Mouse (Mus musculus) gastrocnemius, adult 2 months (tissue): ENCODE measurements around the gene Surf1. TPM values are rescaled to one million over a fixed set of nuclear protein-coding genes. Genes with fewer than 3 reads are reported as not detected.
"Not testable (repeated sequence)": the region's sequence is repeated elsewhere in the genome, so short reads cannot be mapped to it uniquely, and the experiment has no call there.

ENCODE experiments used
- DNase-seq: peaks from one replicate; pipeline ENCODE4 v3.0.0; 2022
- H3K27ac ChIP-seq: fragments of 200-600 bp; 2 replicates; pipeline ENCODE4 v1.8.1; 2022; ENCODE audit warnings: mild to moderate bottlenecking
- H3K4me3 ChIP-seq: fragments of 200-600 bp; 2 replicates; pipeline ENCODE4 v1.8.1; 2022; ENCODE audit warnings: mild to moderate bottlenecking, moderate library complexity
- CTCF ChIP-seq: fragments of 200-600 bp; IDR thresholded peaks from 2 replicates; pipeline ENCODE4 v1.8.1; 2022; ENCODE audit warnings: antibody characterized with exemption, mild to moderate bottlenecking, moderate library complexity
- intact Hi-C: fragments of 180-260 bp; cut with DNase I; formaldehyde crosslinking; loops from one replicate; pipeline ENCODE4 v1.15.1; 2025
- total RNA-seq, 2 experiments: library from RNA; stranded (reverse); gene quantifications; 2 replicates each; pipeline ENCODE4 v1.2.3; 2021

The Surf1 gene
- total RNA-seq, 2 experiments from 2014 or later: 41.1 to 41.6 TPM

GRCm38 (mm10) chr2:26902467-26903220 is 13.7 kb downstream of the Surf1 start, which contains the start of gene Surf6:
Gene Surf6 (minus strand): TSS chr2:26902879.
- Histone ChIP-seq H3K4me3 (peak within 1 kb of the TSS; percentile 78), H3K27ac (peak within 1 kb of the TSS; percentile 90)
- TF ChIP-seq CTCF: no peak
- intact Hi-C loops: loop anchor here (5.0 kb wide), 1 partner anchor 455 kb away; the partner anchor contains the start of gene Sec16a
- DNase-seq: peak; percentile 96

GRCm38 (mm10) chr2:26901834-26902400 is 14.4 kb downstream of the Surf1 start:
- Histone ChIP-seq H3K27ac (peak overlapping the region; percentile 90), H3K4me3 (peak overlapping the region; percentile 78)
- intact Hi-C loops: loop anchor here (5.0 kb wide), 1 partner anchor 455 kb away; the partner anchor contains the start of gene Sec16a
- DNase-seq: no peak
- TF ChIP-seq CTCF: no peak

DNA sequence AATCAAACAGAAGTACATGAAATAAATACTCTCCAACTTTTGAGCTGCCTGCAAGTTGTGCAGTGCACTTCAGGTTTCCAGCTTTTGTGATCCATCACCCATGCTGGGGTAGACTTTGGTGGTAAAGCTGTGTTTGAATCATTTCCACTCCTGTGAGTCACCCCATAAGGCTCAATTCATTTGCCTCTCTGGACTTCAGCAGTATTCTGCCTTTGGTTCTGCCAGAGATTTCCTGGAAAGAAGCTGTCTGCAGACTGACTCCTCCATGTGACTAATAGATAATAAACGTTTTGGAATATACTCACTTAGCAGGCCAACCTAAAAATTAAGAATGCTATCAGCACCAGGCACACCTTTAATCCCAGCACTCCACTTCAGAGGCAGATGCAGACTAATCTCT is 15.6 kb downstream of the Surf1 start:
- Histone ChIP-seq H3K27ac (no peak overlapping the region), H3K4me3 (no peak overlapping the region)

DNA sequence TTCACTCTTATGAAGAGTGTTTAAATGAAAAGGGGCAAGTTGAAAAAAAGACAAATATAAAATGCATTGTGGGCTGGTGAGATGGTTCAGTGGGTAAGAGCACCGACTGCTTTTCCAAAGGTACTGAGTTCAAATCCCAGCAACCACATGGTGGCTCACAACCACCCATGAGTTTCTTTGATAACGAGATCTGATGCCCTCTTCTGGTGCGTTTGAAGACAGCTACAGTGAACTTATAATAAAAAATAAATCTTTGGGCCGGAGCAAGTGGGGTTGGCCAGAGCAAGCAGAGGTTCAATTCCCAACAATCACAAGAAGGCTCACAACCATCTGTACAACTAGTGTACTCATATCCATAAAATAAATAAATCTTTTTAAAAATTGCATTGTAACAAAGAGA is 20.4 kb downstream of the Surf1 start:
- intact Hi-C loops: no loop called here
- DNase-seq: no peak
- no peak overlapping the region for H3K27ac ChIP-seq
- H3K4me3 ChIP-seq: no peak overlapping the region
- TF ChIP-seq CTCF: no peak

More for the DNA sequence above, 15.6 kb downstream of the Surf1 start:
- intact Hi-C loops: loop anchor here (5.0 kb wide), 1 partner anchor 453 kb away; the partner anchor contains the start of gene Sec16a
- DNase-seq: no peak
- TF ChIP-seq CTCF: no peak

DNA sequence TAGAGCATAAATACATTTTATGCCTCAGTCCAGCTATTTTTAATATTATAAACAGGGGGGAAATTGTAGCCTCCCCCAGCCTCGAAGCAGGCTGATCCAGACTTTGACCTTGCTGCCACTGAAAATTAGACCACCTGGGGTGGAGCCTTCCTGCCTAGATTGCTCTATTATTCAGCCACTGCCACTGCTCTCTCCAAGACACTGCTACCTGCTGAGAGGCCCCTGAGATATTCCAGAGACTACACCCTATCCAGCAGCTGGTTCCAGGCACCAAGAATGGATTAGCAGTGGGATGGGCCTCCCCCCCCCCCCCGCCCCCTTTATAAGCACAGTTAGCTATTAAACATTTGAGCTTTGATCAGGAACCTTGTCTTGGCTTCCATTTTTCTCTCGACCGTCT is 30.2 kb downstream of the Surf1 start:
- DNase-seq, H3K27ac ChIP-seq, intact Hi-C loops, H3K4me3 ChIP-seq: not testable (repeated sequence)

GRCm38 (mm10) chr2:26885541-26885940 is 30.8 kb downstream of the Surf1 start:
- intact Hi-C loops, H3K27ac ChIP-seq, DNase-seq, H3K4me3 ChIP-seq: not testable (repeated sequence)

GRCm38 (mm10) chr2:26878571-26878970 is 37.8 kb downstream of the Surf1 start:
- intact Hi-C loops: no loop called here
- no peak for DNase-seq
- no peak overlapping the region for H3K27ac ChIP-seq
- TF ChIP-seq CTCF: no peak
- H3K4me3 ChIP-seq: no peak overlapping the region

GRCm38 (mm10) chr2:26870666-26871065 is 45.7 kb downstream of the Surf1 start:
- no peak for TF ChIP-seq CTCF
- DNase-seq: no peak
- intact Hi-C loops: no loop called here
- H3K4me3 ChIP-seq: no peak overlapping the region
- H3K27ac ChIP-seq: no peak overlapping the region

DNA sequence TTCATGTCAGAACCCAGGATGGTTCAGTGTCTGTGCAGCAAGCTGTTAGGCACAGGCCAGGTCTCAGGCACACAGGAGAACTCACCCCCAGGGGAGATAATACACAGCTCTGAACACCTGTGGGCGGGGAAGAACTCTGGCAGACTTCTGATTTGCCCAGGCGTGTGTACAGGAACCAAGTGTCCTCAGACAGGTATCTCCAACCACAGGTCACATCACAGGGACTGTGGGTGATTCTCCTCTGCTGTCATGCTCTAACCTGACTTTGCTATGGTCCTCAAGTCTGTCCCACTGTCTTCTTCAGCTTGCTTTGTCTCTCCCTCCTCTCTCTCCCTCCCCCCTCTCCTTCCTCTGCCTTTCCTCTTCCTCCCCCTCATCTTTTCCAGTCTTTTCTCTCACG is 51.5 kb downstream of the Surf1 start, which contains the start of gene Abo:
Gene Abo (minus strand): TSS at position 101 of the 400 bp plus-strand sequence.
- Histone ChIP-seq H3K27ac (no peak within 1 kb of the TSS), H3K4me3 (no peak within 1 kb of the TSS)
- DNase-seq: no peak
- intact Hi-C loops: loop anchor here (10.0 kb wide), 1 partner anchor 190 kb away; the partner anchor contains the start of gene Lcn4
- no peak for TF ChIP-seq CTCF

Other genes starting within 250 kb of the Surf1 start
- gene Lcn4, start 245.2 kb downstream of the Surf1 start, total RNA-seq: not detected
- gene Abo, start 51.6 kb downstream of the Surf1 start, total RNA-seq: not detected
- 10 to 100 TPM; 13.0 to 13.1 TPM for gene Surf6, start 13.7 kb downstream of the Surf1 start, total RNA-seq
- gene Med22, start 5.9 kb downstream of the Surf1 start, total RNA-seq: 10 to 100 TPM; 15.4 to 19.0 TPM
- gene Rpl7a, start 5.8 kb downstream of the Surf1 start, total RNA-seq: 100 to 1,000 TPM; 261 to 309 TPM
- gene Surf2, start 163 bp downstream of the Surf1 start, total RNA-seq: 10 to 100 TPM; 12.4 to 16.1 TPM
- gene Surf4, start 17.4 kb upstream of the Surf1 start, total RNA-seq: 10 to 100 TPM; 69.0 to 75.6 TPM
- gene Stkld1, start 17.5 kb upstream of the Surf1 start, total RNA-seq: not detected
- 10 to 100 TPM; 16.0 to 19.1 TPM for gene Rexo4, start 47.9 kb upstream of the Surf1 start, total RNA-seq
- gene Adamts13, start 56.9 kb upstream of the Surf1 start, total RNA-seq: not detected
- 10 to 100 TPM; 34.9 to 36.2 TPM for gene Cacfd1, start 93.4 kb upstream of the Surf1 start, total RNA-seq
- not detected for gene Slc2a6, start 111.5 kb upstream of the Surf1 start, total RNA-seq
- under 1 TPM in 1 of 2 experiments, not detected in 1; 0.36 TPM for gene Mymk, start 155.6 kb upstream of the Surf1 start, total RNA-seq
- gene Adamtsl2, start 162.8 kb upstream of the Surf1 start, total RNA-seq: 1 to 10 TPM; 2.9 to 9.8 TPM
- gene Fam163b, start 226.0 kb upstream of the Surf1 start, total RNA-seq: not detected
- gene Dbh, start 248.7 kb upstream of the Surf1 start, total RNA-seq: not detected